Mouse (Mus musculus): ENCODE results near the gene Wdr90. TPM values are rescaled to one million over a fixed set of nuclear protein-coding genes. Genes with fewer than 3 reads are reported as not detected.
"Not testable (repeated sequence)": the region's sequence is repeated elsewhere in the genome, so short reads cannot be mapped to it uniquely, and the experiment has no call there.

Gene Wdr90
- polyA plus RNA-seq, 1 experiment from 2014 or later = 15.1 TPM

- Histone ChIP-seq H3K4me2 (peak overlapping the region; percentile 99), H3K27ac (replicated peaks) (no peak overlapping the region), H3K27me3 (replicated peaks) (peaks cover 79% of the 10 kb centered on the region), H3K9ac (peak overlapping the region; percentile 72), H3K36me3 (no peaks in the 10 kb centered on the region), H3K4me3 (peak overlapping the region; percentile 72), H3K9me3 (no peaks in the 10 kb centered on the region), H3K4me1 (peaks cover 20% of the 10 kb centered on the region)
- 14% methylated on average over 24 of the region's 25 CpGs for WGBS
- no peak for ATAC-seq (ENCODE audit: extremely low read depth, insufficient number of reproducible peaks, low FRiP score, low TSS enrichment)
Observed at GRCm38 (mm10) chr17:25809606-25810340, 51.5 kb downstream of the Wdr90 start.

GRCm38 (mm10) chr17:25808789-25809605 lies 52.3 kb downstream of the Wdr90 start, which contains the start of gene Fbxl16:
TSS of gene Fbxl16 (plus strand) at chr17:25809085.
- ATAC-seq (ENCODE audit: extremely low read depth, insufficient number of reproducible peaks, low FRiP score, low TSS enrichment) = peak; percentile 61; the same call in 1 of the 2 replicates
- Histone ChIP-seq H3K36me3 (no peaks in the 10 kb centered on the region), H3K27ac (replicated peaks) (no peak within 1 kb of the TSS), H3K4me1 (peaks cover 20% of the 10 kb centered on the region), H3K4me3 (peak within 1 kb of the TSS; percentile 72), H3K9ac (peak within 1 kb of the TSS; percentile 72), H3K4me2 (peak within 1 kb of the TSS; percentile 99), H3K9me3 (no peaks in the 10 kb centered on the region), H3K27me3 (replicated peaks) (peaks cover 72% of the 10 kb centered on the region)
- under 1% methylated on average over 88 of the region's 100 CpGs for WGBS

- peaks cover 21% of the 10 kb centered on the region for H3K4me1 ChIP-seq
- H3K36me3 ChIP-seq = no peaks in the 10 kb centered on the region
- H3K4me2 ChIP-seq = peak overlapping the region; percentile 99
- H3K9ac ChIP-seq = no peak overlapping the region; the same call in 1 of the 2 replicates
- H3K9me3 ChIP-seq = no peaks in the 10 kb centered on the region
- H3K27me3 ChIP-seq (replicated peaks) = peaks cover 68% of the 10 kb centered on the region
- 33% methylated on average over 5 of the region's 5 CpGs for WGBS
- no peak for ATAC-seq (ENCODE audit: extremely low read depth, insufficient number of reproducible peaks, low FRiP score, low TSS enrichment)
- peak overlapping the region; percentile 72 for H3K4me3 ChIP-seq
- H3K27ac ChIP-seq (replicated peaks) = no peak overlapping the region
Observed at GRCm38 (mm10) chr17:25808028-25808427, 53.3 kb downstream of the Wdr90 start.

- not testable (repeated sequence) for ATAC-seq (ENCODE audit: extremely low read depth, insufficient number of reproducible peaks, low FRiP score, low TSS enrichment); H3K9me3 ChIP-seq; H3K9ac ChIP-seq; H3K4me3 ChIP-seq; H3K4me2 ChIP-seq; H3K36me3 ChIP-seq; H3K27ac ChIP-seq (replicated peaks)
- peaks cover 63% of the 10 kb centered on the region for H3K27me3 ChIP-seq (replicated peaks)
- WGBS = 57% methylated on average over 2 of the region's 2 CpGs
- H3K4me1 ChIP-seq = peaks cover 25% of the 10 kb centered on the region
Observed at GRCm38 (mm10) chr17:25807452-25807851, 53.8 kb downstream of the Wdr90 start.

GRCm38 (mm10) chr17:25806507-25806906 lies 54.8 kb downstream of the Wdr90 start:
- Histone ChIP-seq H3K36me3 (no peaks in the 10 kb centered on the region), H3K9ac (no peak overlapping the region), H3K4me3 (no peak overlapping the region), H3K27me3 (replicated peaks) (peaks cover 58% of the 10 kb centered on the region), H3K27ac (replicated peaks) (no peak overlapping the region), H3K4me2 (no peak overlapping the region), H3K9me3 (no peaks in the 10 kb centered on the region), H3K4me1 (peaks cover 30% of the 10 kb centered on the region)
- WGBS = 82% methylated on average over 4 of the region's 4 CpGs
- no peak for ATAC-seq (ENCODE audit: extremely low read depth, insufficient number of reproducible peaks, low FRiP score, low TSS enrichment)

- WGBS = 7% methylated on average over 10 of the region's 10 CpGs
- Histone ChIP-seq H3K36me3 (no peaks in the 10 kb centered on the region), H3K4me2 (peak overlapping the region; percentile 45), H3K9ac (peak overlapping the region; percentile 50), H3K27ac (replicated peaks) (peak overlapping the region; percentile 61), H3K4me1 (peaks cover 15% of the 10 kb centered on the region), H3K4me3 (no peak overlapping the region), H3K27me3 (replicated peaks) (peaks cover 23% of the 10 kb centered on the region), H3K9me3 (no peaks in the 10 kb centered on the region)
- peak; percentile 75; the same call in 1 of the 2 replicates for ATAC-seq (ENCODE audit: extremely low read depth, insufficient number of reproducible peaks, low FRiP score, low TSS enrichment)
Observed at GRCm38 (mm10) chr17:25802825-25803517, 58.3 kb downstream of the Wdr90 start.

- no peaks in the 10 kb centered on the region for H3K9me3 ChIP-seq
- peaks cover 27% of the 10 kb centered on the region for H3K4me1 ChIP-seq
- no peak overlapping the region for H3K4me2 ChIP-seq
- H3K4me3 ChIP-seq = no peak overlapping the region
- no peaks in the 10 kb centered on the region for H3K36me3 ChIP-seq
- no peak overlapping the region for H3K9ac ChIP-seq
- ATAC-seq (ENCODE audit: extremely low read depth, insufficient number of reproducible peaks, low FRiP score, low TSS enrichment) = no peak
- H3K27ac ChIP-seq (replicated peaks) = no peak overlapping the region
- H3K27me3 ChIP-seq (replicated peaks) = peaks cover 14% of the 10 kb centered on the region
- 5% methylated on average over 6 of the region's 6 CpGs for WGBS
Observed at GRCm38 (mm10) chr17:25801029-25801428, 60.3 kb downstream of the Wdr90 start.

GRCm38 (mm10) chr17:25796951-25797369 lies 64.3 kb downstream of the Wdr90 start, which contains the start of gene Metrn:
TSS of gene Metrn (minus strand) at chr17:25797136.
- Histone ChIP-seq H3K4me2 (peak within 1 kb of the TSS; percentile 97), H3K4me3 (peak within 1 kb of the TSS; percentile 77), H3K9me3 (no peaks in the 10 kb centered on the region), H3K4me1 (peaks cover 41% of the 10 kb centered on the region), H3K27ac (replicated peaks) (no peak within 1 kb of the TSS), H3K27me3 (replicated peaks) (peaks cover under 1% of the 10 kb centered on the region; the same call in 1 of the 2 replicates), H3K36me3 (no peaks in the 10 kb centered on the region), H3K9ac (peak within 1 kb of the TSS; percentile 85)
- no peak for ATAC-seq (ENCODE audit: extremely low read depth, insufficient number of reproducible peaks, low FRiP score, low TSS enrichment)
- WGBS = under 1% methylated on average over 35 of the region's 35 CpGs

GRCm38 (mm10) chr17:25796211-25796771 lies 65.0 kb downstream of the Wdr90 start:
- 3% methylated on average over 37 of the region's 37 CpGs for WGBS
- H3K36me3 ChIP-seq = no peaks in the 10 kb centered on the region
- peak overlapping the region; percentile 85 for H3K9ac ChIP-seq
- peaks cover 44% of the 10 kb centered on the region for H3K4me1 ChIP-seq
- no peak overlapping the region for H3K27ac ChIP-seq (replicated peaks)
- no peaks in the 10 kb centered on the region; the same call in 1 of the 2 replicates for H3K27me3 ChIP-seq (replicated peaks)
- ATAC-seq (ENCODE audit: extremely low read depth, insufficient number of reproducible peaks, low FRiP score, low TSS enrichment) = no peak
- no peaks in the 10 kb centered on the region for H3K9me3 ChIP-seq
- peak overlapping the region; percentile 97 for H3K4me2 ChIP-seq
- H3K4me3 ChIP-seq = peak overlapping the region; percentile 77

- H3K4me1 ChIP-seq = peaks cover 51% of the 10 kb centered on the region
- H3K4me3 ChIP-seq = peak within 1 kb of the TSS; percentile 77
- no peaks in the 10 kb centered on the region for H3K9me3 ChIP-seq
- no peaks in the 10 kb centered on the region for H3K27me3 ChIP-seq (replicated peaks)
- ATAC-seq (ENCODE audit: extremely low read depth, insufficient number of reproducible peaks, low FRiP score, low TSS enrichment) = no peak
- H3K36me3 ChIP-seq = no peaks in the 10 kb centered on the region
- no peak within 1 kb of the TSS for H3K27ac ChIP-seq (replicated peaks)
- 21% methylated on average over 6 of the region's 6 CpGs for WGBS
- H3K4me2 ChIP-seq = peak within 1 kb of the TSS; percentile 97
- peak within 1 kb of the TSS; percentile 85 for H3K9ac ChIP-seq
Observed at GRCm38 (mm10) chr17:25795609-25796092, 65.7 kb downstream of the Wdr90 start, which contains the start of gene AC134908.4. TSS of gene AC134908.4 (minus strand) at chr17:25795659.

Measured in heart, embryonic 13.5 days (tissue).